Mouse (Mus musculus) embryonic facial prominence, embryonic 12.5 days (tissue): ENCODE measurements around the gene Krt15. TPM values are rescaled to one million over a fixed set of nuclear protein-coding genes. Genes with fewer than 3 reads are reported as not detected.

Source experiments
- ATAC-seq: fragments of 200-750 bp; cut with Nextera tagmentation; 2 replicates; pipeline ENCODE4 v1.8.0; 2017; ENCODE audit not compliant: insufficient number of reproducible peaks, insufficient read depth, low FRiP score, low TSS enrichment
- H3K27ac ChIP-seq: fragments of 300-500 bp; sonication (generic); 2 replicates; pipeline ENCODE4 v1.5.1; 2016; ENCODE audit warnings: mild to moderate bottlenecking
- H3K27me3 ChIP-seq: fragments of 300-500 bp; sonication (generic); 2 replicates; pipeline ENCODE4 v1.6.1; 2016; ENCODE audit warnings: mild to moderate bottlenecking, moderate library complexity
- H3K36me3 ChIP-seq: fragments of 300-500 bp; sonication (generic); 2 replicates; pipeline ENCODE4 v1.6.1; 2016; ENCODE audit warnings: mild to moderate bottlenecking
- H3K4me1 ChIP-seq: fragments of 300-500 bp; sonication (generic); 2 replicates; pipeline ENCODE4 v1.6.1; 2016
- H3K4me2 ChIP-seq: fragments of 300-500 bp; sonication (generic); replicated peaks from 2 replicates; pipeline ENCODE4 v1.6.1; 2016; ENCODE audit warnings: mild to moderate bottlenecking, moderate library complexity
- H3K4me3 ChIP-seq: fragments of 300-500 bp; sonication (generic); 2 replicates; pipeline ENCODE4 v1.5.1; 2016; ENCODE audit warnings: mild to moderate bottlenecking
- H3K9ac ChIP-seq: fragments of 300-500 bp; sonication (generic); 2 replicates; pipeline ENCODE4 v1.6.1; 2016; ENCODE audit warnings: mild to moderate bottlenecking, moderate library complexity
- H3K9me3 ChIP-seq: fragments of 300-500 bp; sonication (generic); 2 replicates; pipeline ENCODE4 v1.6.1; 2016; ENCODE audit warnings: mild to moderate bottlenecking, moderate library complexity
- WGBS: fragments of 180-500 bp; shearing (Covaris S2); methylation state at CpG from one replicate; pipeline ENCODE4 v1.1.7; 2016; 5-methylcytosine and 5-hydroxymethylcytosine counted together
- polyA plus RNA-seq: library from polyadenylated mRNA; unstranded; fragments of >200 nt; fragmentation: Nextera tagmentation; extraction: Ambion mirVana; gene quantifications from 2 replicates; pipeline ENCODE4 v1.2.1, GENCODE M21; 2016

Gene Krt15
- polyA plus RNA-seq: 73.4 and 93.1 TPM in 2 replicates

DNA sequence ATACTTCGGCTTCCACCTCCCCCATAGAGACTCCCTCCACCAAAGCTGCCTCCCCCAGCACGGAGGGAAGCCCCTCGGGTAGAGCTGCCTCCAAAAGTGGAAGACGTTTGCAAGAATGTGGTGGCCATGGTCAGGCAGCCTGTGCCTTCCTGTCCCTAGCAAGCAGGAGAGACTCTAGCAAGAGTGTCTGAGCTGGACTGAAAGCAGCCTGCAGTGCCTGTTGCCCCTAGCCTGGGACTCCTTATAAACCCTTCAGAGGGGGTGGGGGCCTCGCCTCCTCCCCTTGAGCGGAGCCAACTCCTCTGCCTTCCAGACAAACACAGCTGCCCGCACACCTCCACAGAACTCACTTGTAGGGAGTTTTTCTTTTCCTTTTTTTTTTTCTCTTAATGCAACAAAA lies at the start of gene Krt15:
Gene Krt15 (minus strand): TSS at position 198 of the 400 bp plus-strand sequence.
- Histone ChIP-seq H3K27me3 (no peaks in the 10 kb centered on the region), H3K4me3 (no peak within 1 kb of the TSS), H3K4me2 (no peak within 1 kb of the TSS), H3K9me3 (no peaks in the 10 kb centered on the region), H3K27ac (no peak within 1 kb of the TSS), H3K4me1 (peaks cover 11% of the 10 kb centered on the region; the same call in 1 of the 2 replicates), H3K36me3 (no peaks in the 10 kb centered on the region), H3K9ac (no peak within 1 kb of the TSS)
- WGBS: 61% methylated on average over 7 of the region's 7 CpGs
- ATAC-seq: no peak

GRCm38 (mm10) chr11:100181725-100182124 lies 46.0 kb upstream of the Krt15 start:
- H3K27ac ChIP-seq: no peak overlapping the region
- H3K36me3 ChIP-seq: no peaks in the 10 kb centered on the region
- H3K27me3 ChIP-seq: no peaks in the 10 kb centered on the region
- ATAC-seq: no peak
- H3K4me3 ChIP-seq: no peak overlapping the region
- H3K4me2 ChIP-seq: no peak overlapping the region
- 70% methylated on average over 7 of the region's 7 CpGs for WGBS
- H3K9me3 ChIP-seq: no peaks in the 10 kb centered on the region
- no peaks in the 10 kb centered on the region for H3K4me1 ChIP-seq
- no peak overlapping the region for H3K9ac ChIP-seq

DNA sequence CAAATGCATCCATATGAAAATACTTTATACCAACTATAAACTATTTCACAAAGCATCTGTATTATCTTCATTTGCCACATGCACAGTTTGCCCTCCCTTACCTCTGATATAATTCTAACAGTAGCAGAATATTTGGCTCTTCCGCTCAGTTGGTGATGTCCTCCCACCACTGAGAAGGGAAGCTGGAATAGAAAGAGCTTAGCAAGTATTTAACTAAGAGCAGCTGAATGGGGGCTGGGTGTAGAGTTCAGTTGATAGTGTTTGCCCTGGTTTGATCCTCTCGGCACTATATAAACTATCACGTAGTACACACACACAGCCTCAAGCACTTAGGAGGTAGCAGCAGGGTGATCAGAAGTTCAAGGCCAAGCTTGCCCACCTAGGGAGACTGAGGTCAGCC lies 43.5 kb upstream of the Krt15 start:
- ATAC-seq: no peak
- Histone ChIP-seq H3K9ac (no peak overlapping the region), H3K4me1 (no peaks in the 10 kb centered on the region), H3K36me3 (no peaks in the 10 kb centered on the region), H3K27ac (no peak overlapping the region), H3K9me3 (no peaks in the 10 kb centered on the region), H3K4me2 (no peak overlapping the region), H3K4me3 (no peak overlapping the region), H3K27me3 (no peaks in the 10 kb centered on the region)
- 73% methylated on average over 3 of the region's 3 CpGs for WGBS

- Histone ChIP-seq H3K4me2 (no peak overlapping the region), H3K27me3 (no peaks in the 10 kb centered on the region), H3K9me3 (no peaks in the 10 kb centered on the region), H3K4me3 (no peak overlapping the region), H3K4me1 (no peaks in the 10 kb centered on the region), H3K27ac (no peak overlapping the region), H3K9ac (no peak overlapping the region), H3K36me3 (no peaks in the 10 kb centered on the region)
- no peak for ATAC-seq
- WGBS: 82% methylated on average over 5 of the region's 5 CpGs
Observed at GRCm38 (mm10) chr11:100178307-100178706, 42.6 kb upstream of the Krt15 start.

DNA sequence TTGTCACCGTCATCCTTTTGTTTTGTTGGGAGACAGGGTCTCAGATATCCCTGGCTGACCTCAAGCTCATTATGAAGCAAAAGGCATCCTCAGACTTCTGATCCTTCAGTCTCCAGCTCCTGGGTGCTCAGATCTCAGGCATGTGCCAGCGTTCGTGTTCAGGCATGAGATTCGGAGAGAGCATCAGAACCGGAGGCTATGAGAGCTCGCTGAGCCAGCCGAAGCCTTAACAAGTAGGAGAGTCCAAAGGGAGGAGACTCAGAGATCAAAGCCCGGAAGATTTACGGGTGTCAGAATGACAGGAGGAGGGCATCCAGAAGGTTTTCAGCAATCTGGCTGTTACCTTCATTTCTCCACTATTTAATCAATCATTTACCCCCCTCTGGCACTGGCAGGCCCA lies 41.1 kb upstream of the Krt15 start:
- no peaks in the 10 kb centered on the region for H3K4me1 ChIP-seq
- no peak for ATAC-seq
- H3K4me2 ChIP-seq: no peak overlapping the region
- H3K36me3 ChIP-seq: no peaks in the 10 kb centered on the region
- no peaks in the 10 kb centered on the region for H3K27me3 ChIP-seq
- no peak overlapping the region for H3K27ac ChIP-seq
- 79% methylated on average over 9 of the region's 9 CpGs for WGBS
- H3K4me3 ChIP-seq: no peak overlapping the region
- H3K9me3 ChIP-seq: no peaks in the 10 kb centered on the region
- no peak overlapping the region for H3K9ac ChIP-seq

- no peak overlapping the region for H3K4me3 ChIP-seq
- 0 out of 2 replicates have a peak, but pooled peaks cover 3% of the 10 kb centered on the region for H3K4me1 ChIP-seq
- H3K27ac ChIP-seq: no peak overlapping the region
- no peak for ATAC-seq
- H3K27me3 ChIP-seq: no peaks in the 10 kb centered on the region
- 31% methylated on average over 14 of the region's 14 CpGs for WGBS
- no peaks in the 10 kb centered on the region for H3K36me3 ChIP-seq
- no peak overlapping the region for H3K9ac ChIP-seq
- H3K9me3 ChIP-seq: no peaks in the 10 kb centered on the region
- no peak overlapping the region for H3K4me2 ChIP-seq
Observed at GRCm38 (mm10) chr11:100168765-100169762, 33.3 kb upstream of the Krt15 start.

DNA sequence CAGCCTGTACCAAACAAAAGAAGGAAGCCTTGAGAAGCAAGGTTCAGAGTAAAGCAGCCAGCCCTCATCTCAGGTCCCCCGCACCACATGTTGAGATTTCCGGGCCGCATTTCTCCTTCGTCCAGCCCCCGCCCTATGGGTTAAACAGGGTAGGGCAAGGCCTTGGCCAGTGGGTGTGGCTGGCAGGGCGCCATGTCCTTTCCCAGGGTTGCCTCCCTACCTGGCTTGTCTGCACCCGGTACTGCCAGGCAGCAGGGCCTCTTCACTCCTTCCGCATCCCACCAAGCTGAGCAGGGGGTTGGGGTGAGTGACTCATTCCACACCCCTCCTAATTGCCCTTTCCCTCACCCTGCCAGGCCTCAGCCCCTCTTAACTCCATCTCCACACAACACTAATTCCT lies 32.3 kb upstream of the Krt15 start:
- Histone ChIP-seq H3K4me1 (0 out of 2 replicates have a peak, but pooled peaks cover 3% of the 10 kb centered on the region), H3K27ac (no peak overlapping the region), H3K27me3 (no peaks in the 10 kb centered on the region), H3K9ac (no peak overlapping the region), H3K4me2 (no peak overlapping the region), H3K4me3 (no peak overlapping the region), H3K36me3 (no peaks in the 10 kb centered on the region), H3K9me3 (no peaks in the 10 kb centered on the region)
- ATAC-seq: no peak
- WGBS: 86% methylated on average over 8 of the region's 8 CpGs

GRCm38 (mm10) chr11:100164392-100164791 lies 28.7 kb upstream of the Krt15 start:
- Histone ChIP-seq H3K4me1 (0 out of 2 replicates have a peak, but pooled peaks cover 3% of the 10 kb centered on the region), H3K27ac (no peak overlapping the region), H3K36me3 (no peaks in the 10 kb centered on the region), H3K4me3 (no peak overlapping the region), H3K27me3 (no peaks in the 10 kb centered on the region), H3K9me3 (no peaks in the 10 kb centered on the region), H3K9ac (no peak overlapping the region), H3K4me2 (no peak overlapping the region)
- 41% methylated on average over 7 of the region's 7 CpGs for WGBS
- no peak for ATAC-seq

DNA sequence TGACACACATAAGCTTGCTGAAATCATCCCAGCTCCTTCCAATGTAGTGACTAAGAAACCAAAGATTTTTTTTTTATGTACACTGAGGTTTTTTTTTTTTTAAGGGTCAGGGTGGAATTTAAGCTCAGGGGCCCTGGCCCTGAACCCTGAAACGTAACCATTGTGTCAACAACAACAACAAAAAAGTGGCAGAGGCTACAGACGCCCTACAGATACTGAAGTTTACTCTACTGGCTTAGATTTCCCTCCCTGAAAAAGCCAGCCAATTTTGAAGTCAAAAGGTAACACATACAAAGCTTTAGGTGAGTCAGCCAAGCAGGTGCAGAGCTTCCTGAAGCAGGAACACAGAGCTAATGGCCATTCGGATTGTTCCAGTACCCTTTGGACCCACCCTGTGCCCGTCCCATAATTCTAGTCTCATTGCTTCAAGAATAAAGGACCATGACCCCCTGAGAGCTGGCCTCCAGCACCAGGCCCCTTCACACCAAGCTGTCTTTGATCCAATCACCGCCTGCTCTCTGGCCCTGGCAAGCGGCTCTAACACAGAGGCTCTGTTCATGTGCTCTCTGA lies 22.3 kb upstream of the Krt15 start:
- H3K27ac ChIP-seq: no peak overlapping the region
- H3K27me3 ChIP-seq: no peaks in the 10 kb centered on the region
- H3K9me3 ChIP-seq: no peaks in the 10 kb centered on the region
- WGBS: 50% methylated on average over 6 of the region's 6 CpGs
- no peak for ATAC-seq
- H3K36me3 ChIP-seq: no peaks in the 10 kb centered on the region
- no peak overlapping the region for H3K9ac ChIP-seq
- H3K4me1 ChIP-seq: no peaks in the 10 kb centered on the region
- no peak overlapping the region for H3K4me2 ChIP-seq
- H3K4me3 ChIP-seq: no peak overlapping the region

- no peak overlapping the region for H3K4me2 ChIP-seq
- no peak overlapping the region for H3K27ac ChIP-seq
- H3K9me3 ChIP-seq: no peaks in the 10 kb centered on the region
- no peak overlapping the region for H3K9ac ChIP-seq
- ATAC-seq: no peak
- 90% methylated on average over 3 of the region's 3 CpGs for WGBS
- H3K27me3 ChIP-seq: no peaks in the 10 kb centered on the region
- H3K4me1 ChIP-seq: no peaks in the 10 kb centered on the region
- no peaks in the 10 kb centered on the region for H3K36me3 ChIP-seq
- H3K4me3 ChIP-seq: no peak overlapping the region
Observed at GRCm38 (mm10) chr11:100157331-100157730, 21.6 kb upstream of the Krt15 start.

- no peaks in the 10 kb centered on the region for H3K36me3 ChIP-seq
- no peak overlapping the region for H3K9ac ChIP-seq
- no peak overlapping the region for H3K4me2 ChIP-seq
- no peak overlapping the region for H3K4me3 ChIP-seq
- H3K27me3 ChIP-seq: no peaks in the 10 kb centered on the region
- H3K9me3 ChIP-seq: no peaks in the 10 kb centered on the region
- ATAC-seq: no peak
- WGBS: 65% methylated on average over 8 of the region's 8 CpGs
- H3K27ac ChIP-seq: no peak overlapping the region
- no peaks in the 10 kb centered on the region for H3K4me1 ChIP-seq
Observed at GRCm38 (mm10) chr11:100155497-100156255, 19.9 kb upstream of the Krt15 start.
